8 mouse cellular contexts compared by ENCODE assay signal in genomic region chr14:25717718-25718117, GRCm38 (mm10). TPM values are rescaled to one million over a fixed set of nuclear protein-coding genes. Genes with fewer than 3 reads are reported as not detected.
DNase-seq lines count a peak whose midpoint lies in the region; ATAC-seq lines count a peak whose summit lies in the region.
"Had no signal": no experiment of that assay in that cellular context is flagged by ENCODE, and none has a peak within 500 bp of the region (broad histone marks: within the 10 kb centered on the region; RNA-seq: fewer than 3 reads in every experiment).

No protein-coding gene starts in this region.

- no peak overlapping the region for H3K4me2 ChIP-seq in hindbrain, embryonic 16.5 days (ENCODE audit: low read length)
- no peak overlapping the region for H3K4me2 ChIP-seq in lung, embryonic 16.5 days (ENCODE audit: low read depth, low read length)
- no peak overlapping the region for H3K4me2 ChIP-seq in embryonic facial prominence, embryonic 14.5 days (ENCODE audit: low read depth, low read length)
- H3K4me2 ChIP-seq in stomach, embryonic 15.5 days, result no peak overlapping the region

- H3K4me3 ChIP-seq in hindbrain, embryonic 10.5 days, result no peak overlapping the region
- no peak overlapping the region for H3K4me3 ChIP-seq in hindbrain, embryonic 16.5 days (ENCODE audit: low read length)
- no peak overlapping the region for H3K4me3 ChIP-seq in lung, embryonic 16.5 days (ENCODE audit: low read length)
- no peak overlapping the region for H3K4me3 ChIP-seq in embryonic facial prominence, embryonic 14.5 days (ENCODE audit: low read depth, low read length)
- H3K4me3 ChIP-seq in stomach, embryonic 15.5 days (replicated peaks), result no peak overlapping the region

- peaks cover 47% of the 10 kb centered on the region for H3K4me1 ChIP-seq in hindbrain, embryonic 10.5 days (replicated peaks)
- no peaks in the 10 kb centered on the region; the same call in 1 of the 2 replicates for H3K4me1 ChIP-seq in hindbrain, embryonic 16.5 days (ENCODE audit: control insufficient read depth, insufficient read depth, low read depth, low read length)
- H3K4me1 ChIP-seq in lung, embryonic 16.5 days (replicated peaks; ENCODE audit: control insufficient read depth, insufficient read depth, low read length), result peaks cover 21% of the 10 kb centered on the region
- H3K4me1 ChIP-seq in embryonic facial prominence, embryonic 14.5 days (ENCODE audit: control insufficient read depth, insufficient read depth, low read length), result peaks cover 20% of the 10 kb centered on the region
- H3K4me1 ChIP-seq in stomach, embryonic 15.5 days, result peaks cover 27% of the 10 kb centered on the region

- H3K36me3 ChIP-seq in hindbrain, embryonic 10.5 days, result 0 out of 2 replicates have a peak, but pooled peaks cover 7% of the 10 kb centered on the region
- H3K36me3 ChIP-seq in hindbrain, embryonic 16.5 days (ENCODE audit: control insufficient read depth, insufficient read depth, low read length), result no peaks in the 10 kb centered on the region
- no peaks in the 10 kb centered on the region for H3K36me3 ChIP-seq in lung, embryonic 16.5 days (ENCODE audit: control insufficient read depth, insufficient read depth, low read length)
- H3K36me3 ChIP-seq in embryonic facial prominence, embryonic 14.5 days (ENCODE audit: control insufficient read depth, insufficient read depth, low read length), result peaks cover 26% of the 10 kb centered on the region
- no peaks in the 10 kb centered on the region for H3K36me3 ChIP-seq in stomach, embryonic 15.5 days

- ATAC-seq in hindbrain, embryonic 16.5 days, result no peak
- ATAC-seq in lung, embryonic 16.5 days (ENCODE audit: low read depth), result no peak
- ATAC-seq in embryonic facial prominence, embryonic 14.5 days (ENCODE audit: low read depth), result no peak
- no peak for ATAC-seq in stomach, embryonic 15.5 days (ENCODE audit: insufficient read depth, low FRiP score, low read depth)

- no peaks in the 10 kb centered on the region for H3K27me3 ChIP-seq in hindbrain, embryonic 10.5 days (ENCODE audit: insufficient read depth, poor library complexity, severe bottlenecking)
- H3K27me3 ChIP-seq in hindbrain, embryonic 16.5 days (replicated peaks; ENCODE audit: control insufficient read depth, insufficient read depth, low read length), result no peaks in the 10 kb centered on the region
- no peaks in the 10 kb centered on the region for H3K27me3 ChIP-seq in lung, embryonic 16.5 days (ENCODE audit: control insufficient read depth, insufficient read depth, low read depth, low read length)
- H3K27me3 ChIP-seq in embryonic facial prominence, embryonic 14.5 days (replicated peaks; ENCODE audit: control insufficient read depth, insufficient read depth, low read length), result no peaks in the 10 kb centered on the region
- H3K27me3 ChIP-seq in stomach, embryonic 15.5 days (replicated peaks), result no peaks in the 10 kb centered on the region

- H3K9ac ChIP-seq in hindbrain, embryonic 16.5 days (ENCODE audit: low read depth, low read length), result no peak overlapping the region
- peak overlapping the region; percentile 15; the same call in 1 of the 2 replicates for H3K9ac ChIP-seq in lung, embryonic 16.5 days (ENCODE audit: low read length)
- 0 out of 2 replicates have a peak overlapping the region, but pooled peaks have one; percentile 25 for H3K9ac ChIP-seq in embryonic facial prominence, embryonic 14.5 days (ENCODE audit: low read depth, low read length)
- no peak overlapping the region for H3K9ac ChIP-seq in stomach, embryonic 15.5 days

- 0 out of 2 replicates have a peak overlapping the region, but pooled peaks have one; percentile 9 for H3K27ac ChIP-seq in hindbrain, embryonic 10.5 days
- H3K27ac ChIP-seq in hindbrain, embryonic 16.5 days (ENCODE audit: low read depth, low read length), result no peak overlapping the region
- H3K27ac ChIP-seq in lung, embryonic 16.5 days (ENCODE audit: low read length), result peak overlapping the region; percentile 74
- peak overlapping the region; percentile 62; the same call in 1 of the 2 replicates for H3K27ac ChIP-seq in embryonic facial prominence, embryonic 14.5 days (replicated peaks; ENCODE audit: low read depth, low read length)
- H3K27ac ChIP-seq in stomach, embryonic 15.5 days, result peak overlapping the region; percentile 59

- H3K9me3 ChIP-seq in hindbrain, embryonic 10.5 days, result no peaks in the 10 kb centered on the region
- no peaks in the 10 kb centered on the region for H3K9me3 ChIP-seq in hindbrain, embryonic 16.5 days (ENCODE audit: control insufficient read depth, low read length)
- no peaks in the 10 kb centered on the region for H3K9me3 ChIP-seq in lung, embryonic 16.5 days (ENCODE audit: control insufficient read depth, low read length)
- no peaks in the 10 kb centered on the region for H3K9me3 ChIP-seq in embryonic facial prominence, embryonic 14.5 days (ENCODE audit: control insufficient read depth, low read length)
- H3K9me3 ChIP-seq in stomach, embryonic 15.5 days, result no peaks in the 10 kb centered on the region

- no peak for DNase-seq in hindbrain, embryonic 10.5 days (ENCODE audit: low spot score)
- DNase-seq in lung, postnatal 10 days, result no peak
- DNase-seq in embryonic facial prominence, embryonic 14.5 days (ENCODE audit: low spot score), result no peak
- DNase-seq in adrenal gland, adult 8-10 months, result no peak
- DNase-seq: cerebellum, adult 8-10 months had no signal

- 89% methylated on average over 8 of the region's 8 CpGs for WGBS in hindbrain, embryonic 10.5 days
- WGBS in hindbrain, embryonic 16.5 days, result 77% methylated on average over 8 of the region's 8 CpGs
- WGBS in lung, embryonic 16.5 days, result 82% methylated on average over 8 of the region's 8 CpGs
- 78% methylated on average over 8 of the region's 8 CpGs for WGBS in embryonic facial prominence, embryonic 14.5 days
- 80% methylated on average over 8 of the region's 8 CpGs for WGBS in stomach, embryonic 15.5 days

RNA-seq across cellular contexts. Expression of gene Ppif, which starts 23.8 kb away (rescaled TPM):
- polyA plus RNA-seq in hindbrain, embryonic 10.5 days (2016; fragmentation: Nextera tagmentation; extraction: Ambion mirVana), result 47.3 and 55.7 TPM in 2 replicates
- polyA plus RNA-seq in hindbrain, embryonic 16.5 days (2015; fragmentation: Nextera tagmentation; extraction: Ambion mirVana), result 34.6 and 45.4 TPM in 2 replicates
- polyA plus RNA-seq in lung, embryonic 16.5 days (2015; fragmentation: Nextera tagmentation; extraction: Ambion mirVana), result 25.6 and 29.9 TPM in 2 replicates
- 27.3 and 28.4 TPM in 2 replicates for polyA plus RNA-seq in embryonic facial prominence, embryonic 14.5 days (2014; fragmentation: Nextera tagmentation; extraction: Ambion mirVana)
- 47.7 and 48.5 TPM in 2 replicates for polyA plus RNA-seq in stomach, embryonic 15.5 days (2015; fragmentation: Nextera tagmentation; extraction: Ambion mirVana)
- total RNA-seq in adrenal gland, adult 8-10 months (2022), result 10 to 100 TPM; 17.3 to 23.5 (median 19.4) TPM

RNA-seq across cellular contexts. Expression of gene Zcchc24, which starts 51.1 kb away (rescaled TPM):
- 8.5 and 10.5 TPM in 2 replicates for polyA plus RNA-seq in hindbrain, embryonic 10.5 days (2016; fragmentation: Nextera tagmentation; extraction: Ambion mirVana)
- 10.1 and 17.2 TPM in 2 replicates for polyA plus RNA-seq in hindbrain, embryonic 16.5 days (2015; fragmentation: Nextera tagmentation; extraction: Ambion mirVana)
- 12.8 and 14.6 TPM in 2 replicates for polyA plus RNA-seq in lung, embryonic 16.5 days (2015; fragmentation: Nextera tagmentation; extraction: Ambion mirVana)
- polyA plus RNA-seq in embryonic facial prominence, embryonic 14.5 days (2014; fragmentation: Nextera tagmentation; extraction: Ambion mirVana), result 45.6 and 48.1 TPM in 2 replicates
- polyA plus RNA-seq in stomach, embryonic 15.5 days (2015; fragmentation: Nextera tagmentation; extraction: Ambion mirVana), result 25.7 and 26.9 TPM in 2 replicates
- total RNA-seq in adrenal gland, adult 8-10 months (2022), result 10 to 100 TPM; 17.8 to 25.0 (median 21.1) TPM

Comparison
In these comparisons a context has a peak if more than half of its experiments do, and no peak if none do; other contexts are left out.
1. H3K9ac ChIP-seq: peak in lung, embryonic 16.5 days (single experiment) and embryonic facial prominence, embryonic 14.5 days (single experiment); none in hindbrain, embryonic 16.5 days (single experiment) and stomach, embryonic 15.5 days (single experiment).